Mouse (Mus musculus) heart, postnatal 25 days (tissue): Measurements from ENCODE around the gene Paqr7. TPM values are rescaled to one million over a fixed set of nuclear protein-coding genes. Genes with fewer than 3 reads are reported as not detected.
"Not testable (repeated sequence)": the region's sequence is repeated elsewhere in the genome, so short reads cannot be mapped to it uniquely, and the experiment has no call there.

ENCODE experiments used
- DNase-seq: peaks from one replicate; pipeline ENCODE4 v3.0.0; 2022; ENCODE audit warnings: low spot score
- intact Hi-C: fragments of 180-260 bp; cut with DNase I; formaldehyde crosslinking; loops from one replicate; pipeline ENCODE4 v1.15.1; 2025
- total RNA-seq, 2 experiments: library from RNA; stranded (reverse); gene quantifications; 2 replicates each; pipeline ENCODE4 v1.2.3; 2021

Paqr7 gene
- total RNA-seq, 2 experiments from 2014 or later, result 16.9 to 17.4 TPM

DNA sequence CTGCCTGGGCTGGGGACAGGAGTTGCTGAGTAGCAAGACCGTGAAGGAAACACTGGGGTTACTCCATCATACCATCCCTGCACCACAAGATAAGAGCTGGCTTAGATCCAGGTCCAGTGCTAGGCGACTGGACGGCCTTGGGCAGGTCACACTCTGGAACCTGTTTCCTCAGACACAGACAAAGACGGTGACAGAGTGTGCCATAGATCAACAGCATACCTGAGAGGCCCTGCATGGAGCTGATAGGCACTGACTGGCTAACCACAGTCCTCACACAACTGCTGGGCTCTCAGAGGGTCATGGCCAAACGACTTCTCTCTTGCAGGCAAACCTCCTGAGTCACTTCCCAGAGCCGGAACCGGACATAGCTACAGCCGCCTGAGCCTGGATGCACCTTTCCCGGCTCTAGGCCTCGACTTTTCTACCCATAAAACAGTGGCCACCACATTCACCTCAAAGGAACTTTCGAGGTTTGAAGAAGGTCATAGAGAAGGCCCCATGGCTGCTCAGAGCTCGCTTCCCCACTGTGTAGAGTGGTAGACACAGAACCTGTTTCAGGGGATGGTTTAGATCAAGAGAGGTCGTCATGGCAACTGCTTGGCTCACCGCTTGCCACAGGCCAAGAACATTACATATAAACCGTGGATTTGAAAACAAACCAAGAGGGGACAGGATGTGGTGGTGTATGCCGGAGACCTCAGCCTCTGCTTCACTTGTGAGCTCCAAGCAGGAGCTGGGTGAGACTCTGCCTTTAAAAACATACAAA is 1.5 kb upstream of the Paqr7 start:
- DNase-seq, result no peak
- intact Hi-C loops, result no loop called here

DNA sequence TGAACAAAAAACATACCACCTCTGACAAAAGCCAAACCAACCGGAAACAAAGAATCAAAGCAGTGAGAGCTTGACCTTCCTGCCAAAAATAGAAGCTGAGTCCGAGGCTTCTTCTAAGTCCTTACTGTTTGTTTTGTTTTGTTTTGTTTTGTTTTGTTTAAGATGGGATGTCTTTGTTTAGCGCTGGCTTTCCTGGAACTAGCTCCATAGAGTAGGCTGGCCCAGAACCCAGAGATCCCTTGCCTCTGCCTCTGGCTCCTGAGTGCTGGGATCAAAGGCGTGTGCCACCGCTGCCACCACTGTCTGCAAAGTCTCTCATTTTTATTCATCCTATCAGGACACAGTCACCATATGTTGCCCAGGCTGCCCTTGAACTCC is 962 bp upstream of the Paqr7 start:
- no peak for DNase-seq
- intact Hi-C loops, result no loop called here

DNA sequence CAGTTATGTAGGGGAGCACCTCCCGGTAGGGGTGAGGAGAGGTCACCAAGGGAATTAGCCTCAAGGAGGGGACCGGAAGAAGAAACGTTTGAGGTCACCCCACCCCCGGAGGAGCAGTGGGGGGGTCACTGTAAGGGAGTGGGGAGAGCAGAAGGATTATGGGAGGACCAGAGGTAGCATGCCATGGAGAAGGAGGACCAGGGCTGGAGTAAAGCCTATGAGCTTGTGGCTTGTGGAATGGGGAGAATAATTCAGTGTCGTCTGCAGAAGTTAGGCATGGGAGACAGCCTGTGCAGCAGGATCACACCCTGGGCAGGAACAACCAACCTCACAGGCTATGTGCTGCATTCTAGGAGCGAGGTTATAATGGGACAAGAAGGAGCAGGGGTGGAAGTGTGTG is 726 bp downstream of the Paqr7 start:
- intact Hi-C loops, result no loop called here
- DNase-seq, result no peak

DNA sequence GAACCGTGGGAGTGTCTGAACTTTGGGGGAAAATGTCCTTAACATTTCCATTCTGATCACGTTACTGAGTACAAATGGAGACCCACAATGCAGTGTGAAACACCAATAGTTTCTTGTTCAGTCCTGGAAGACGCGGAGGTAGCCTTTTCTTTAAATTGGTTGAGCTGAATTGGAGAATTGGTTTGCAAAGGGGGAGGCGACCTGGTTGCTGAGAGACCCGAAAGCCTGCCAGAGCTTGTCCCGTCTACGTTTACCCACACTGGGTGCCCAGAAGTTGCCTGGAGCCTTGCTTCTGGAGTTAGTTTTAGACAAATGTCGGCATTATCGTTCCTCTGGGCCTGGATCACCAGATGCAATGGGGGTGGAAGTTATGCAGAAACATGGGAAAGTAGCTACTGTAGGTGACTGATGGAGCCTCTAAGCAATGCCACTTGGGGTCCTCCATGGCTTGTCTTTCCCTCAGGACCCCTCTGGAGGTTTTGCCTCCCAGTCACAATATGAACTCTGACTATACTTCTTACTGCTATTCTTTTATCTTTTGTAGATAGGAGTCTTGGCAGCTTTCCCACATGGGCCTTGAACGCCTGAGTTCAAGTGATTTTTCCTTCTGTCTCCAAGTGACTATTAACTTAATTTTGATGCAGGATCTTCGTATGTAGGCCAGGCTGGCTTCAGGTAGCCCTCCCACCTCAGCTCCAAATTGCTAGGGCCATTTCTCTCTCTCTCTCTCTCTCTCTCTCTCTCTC is 1.7 kb downstream of the Paqr7 start:
- intact Hi-C loops, result no loop called here
- no peak for DNase-seq

DNA sequence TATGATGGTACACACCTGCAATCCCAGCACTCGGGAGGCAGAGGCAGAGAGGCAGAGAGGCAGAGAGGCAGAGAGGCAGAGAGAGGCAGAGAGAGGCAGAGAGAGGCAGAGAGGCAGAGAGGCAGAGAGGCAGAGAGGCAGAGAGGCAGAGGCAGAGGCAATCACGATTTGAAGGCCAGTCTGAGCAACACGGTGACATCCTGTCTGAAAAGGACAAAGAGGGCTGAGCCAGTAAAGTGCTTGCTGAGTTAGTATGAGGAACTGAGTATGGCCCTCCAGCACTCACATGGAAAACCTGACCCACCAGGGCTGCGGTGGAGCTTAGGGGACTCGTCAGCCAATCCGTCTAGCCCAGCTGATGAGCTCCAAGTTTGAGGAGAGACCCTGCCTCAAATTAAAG is 2.5 kb downstream of the Paqr7 start:
- intact Hi-C loops, DNase-seq: not testable (repeated sequence)

DNA sequence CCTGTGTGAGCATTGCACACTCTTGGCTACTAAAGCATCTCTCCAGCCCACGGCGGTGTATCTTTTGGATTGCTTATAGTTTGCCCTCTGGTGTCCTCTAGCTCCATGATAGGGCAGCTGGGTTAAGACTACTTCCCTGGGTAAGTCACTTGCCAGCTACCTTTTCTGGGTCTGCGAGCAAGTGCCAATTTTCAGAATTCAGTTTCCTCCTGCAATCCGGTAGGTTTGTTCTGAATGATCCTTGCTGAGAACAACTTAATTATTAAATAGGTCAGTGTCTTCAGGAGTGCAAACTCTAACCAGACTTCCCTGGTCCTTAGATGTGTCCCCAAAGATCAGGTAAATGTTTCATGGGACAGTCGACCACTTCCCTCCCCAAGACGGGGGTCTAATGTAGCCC is 4.6 kb downstream of the Paqr7 start:
- intact Hi-C loops, result no loop called here
- no peak for DNase-seq

DNA sequence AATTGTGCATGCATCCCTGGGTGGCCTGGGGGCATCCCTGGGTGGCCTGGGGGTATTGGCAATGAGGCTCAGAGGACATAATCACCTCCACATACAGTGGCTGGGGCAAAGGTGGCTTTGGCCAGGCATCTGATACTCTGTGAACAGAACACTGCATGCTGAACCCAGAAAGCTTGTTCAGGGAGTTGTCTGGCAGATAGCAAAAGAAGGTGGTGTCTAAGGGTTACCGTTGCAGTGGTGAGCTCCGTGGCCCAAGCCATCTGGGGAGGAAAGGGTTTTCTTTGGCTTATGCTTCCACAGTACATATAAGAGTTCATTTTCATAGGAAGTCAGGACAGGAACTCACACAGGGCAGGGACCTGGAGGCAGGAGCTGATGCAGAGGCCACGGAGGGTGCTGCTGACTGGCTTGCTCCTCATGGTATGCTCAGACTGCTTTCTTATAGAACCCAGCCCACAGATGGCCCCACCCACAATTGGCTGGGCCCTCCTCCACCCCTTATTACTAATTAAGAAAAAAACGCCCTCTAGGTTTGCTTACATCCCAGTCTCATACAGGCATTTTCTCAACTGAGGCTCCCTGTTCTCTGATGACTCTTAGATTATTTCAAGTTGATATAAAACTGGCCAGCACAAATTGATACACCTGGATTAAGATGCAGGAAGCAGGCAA is 7.3 kb downstream of the Paqr7 start:
- intact Hi-C loops, result no loop called here
- no peak for DNase-seq

DNA sequence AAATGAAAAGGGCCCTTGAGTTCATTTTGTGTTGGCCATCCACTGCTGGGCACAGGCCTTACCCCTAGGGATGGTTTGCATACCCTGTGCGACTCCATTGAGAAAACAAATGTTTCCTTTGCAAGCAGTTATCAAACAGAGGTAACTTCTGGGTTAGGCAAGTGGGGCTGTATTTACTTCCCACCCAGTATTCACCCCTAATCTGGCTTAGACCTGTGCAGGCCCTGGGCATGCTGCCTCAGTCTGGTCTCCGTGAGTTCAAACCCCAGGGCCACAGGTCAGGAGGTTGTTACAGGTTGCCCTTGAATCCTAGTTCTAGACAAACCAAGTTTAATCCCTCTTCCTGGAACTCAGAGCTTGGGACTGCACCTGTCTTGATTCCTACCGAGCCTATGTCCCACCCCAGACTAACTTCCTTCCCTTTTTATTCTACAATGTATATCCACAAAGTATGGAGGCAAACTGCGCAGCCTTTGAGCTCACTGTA is 8.8 kb downstream of the Paqr7 start:
- DNase-seq, result no peak
- intact Hi-C loops, result no loop called here

DNA sequence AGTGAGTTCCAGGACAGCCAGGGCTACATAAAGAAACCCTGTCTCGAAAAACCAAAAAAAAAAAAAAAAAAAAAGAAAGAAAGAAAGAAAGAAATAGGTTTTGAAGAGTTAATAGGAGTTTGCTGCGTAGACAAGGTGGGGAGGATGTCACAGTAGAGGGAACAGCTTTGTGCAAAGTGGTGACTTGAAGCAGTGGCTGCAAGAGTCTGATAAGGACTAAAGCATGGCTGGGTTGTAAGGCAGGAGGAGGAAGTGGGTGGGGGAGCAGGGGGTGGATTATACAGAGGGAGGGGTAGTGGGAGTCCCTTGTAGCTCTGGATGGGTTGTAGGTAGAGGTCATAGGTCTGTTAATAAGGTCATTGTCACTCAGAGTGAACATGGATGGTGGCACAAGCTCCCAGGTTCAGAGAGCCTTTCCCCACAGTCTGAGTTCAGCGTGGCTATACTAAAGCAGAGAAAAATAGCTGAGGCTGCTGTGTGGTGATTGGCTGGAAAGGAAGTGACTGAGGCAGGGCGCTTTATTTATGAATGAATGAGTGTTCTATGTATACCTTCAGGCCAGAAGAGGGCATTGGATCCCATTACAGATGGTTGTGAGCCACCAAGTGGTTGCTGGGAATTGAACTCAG is 9.6 kb downstream of the Paqr7 start:
- no peak for DNase-seq
- intact Hi-C loops, result no loop called here

DNA sequence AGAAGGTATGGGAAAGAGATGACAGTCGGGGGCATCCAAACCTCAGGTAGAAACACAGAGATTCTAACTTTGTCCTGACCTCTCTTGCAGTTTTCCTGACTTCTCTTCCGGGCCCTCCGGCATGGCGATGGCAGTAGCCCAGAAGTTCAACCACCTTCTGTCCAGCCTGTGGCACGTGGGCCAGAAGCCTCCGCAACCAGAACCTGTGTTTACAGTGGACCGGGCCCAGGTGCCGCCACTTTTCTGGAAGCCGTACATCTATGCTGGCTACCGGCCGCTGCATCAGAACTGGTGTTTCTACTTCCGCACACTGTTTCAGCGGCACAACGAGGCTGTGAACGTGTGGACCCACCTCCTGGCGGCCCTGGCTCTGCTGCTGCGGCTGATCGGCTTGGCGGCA is 10.2 kb downstream of the Paqr7 start:
- no peak for DNase-seq
- intact Hi-C loops, result no loop called here

DNA sequence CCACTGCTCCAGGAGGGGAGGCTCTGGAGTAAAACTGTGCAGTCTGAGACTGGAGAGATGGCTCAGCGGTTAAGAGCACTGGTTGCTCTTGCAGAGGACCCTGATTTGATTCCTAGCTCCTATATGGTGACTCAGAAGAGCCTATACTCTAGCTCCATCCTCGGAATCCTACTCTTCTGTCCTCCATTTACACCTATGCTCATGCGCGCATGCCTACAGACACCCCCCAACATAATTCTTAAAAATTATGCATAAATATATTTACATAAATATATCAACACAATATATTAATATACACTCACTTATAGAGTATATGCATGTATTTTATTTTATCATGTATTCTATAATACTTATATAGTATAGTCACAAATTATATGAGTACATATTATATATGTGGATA is 13.9 kb downstream of the Paqr7 start:
- intact Hi-C loops, result no loop called here
- no peak for DNase-seq

DNA sequence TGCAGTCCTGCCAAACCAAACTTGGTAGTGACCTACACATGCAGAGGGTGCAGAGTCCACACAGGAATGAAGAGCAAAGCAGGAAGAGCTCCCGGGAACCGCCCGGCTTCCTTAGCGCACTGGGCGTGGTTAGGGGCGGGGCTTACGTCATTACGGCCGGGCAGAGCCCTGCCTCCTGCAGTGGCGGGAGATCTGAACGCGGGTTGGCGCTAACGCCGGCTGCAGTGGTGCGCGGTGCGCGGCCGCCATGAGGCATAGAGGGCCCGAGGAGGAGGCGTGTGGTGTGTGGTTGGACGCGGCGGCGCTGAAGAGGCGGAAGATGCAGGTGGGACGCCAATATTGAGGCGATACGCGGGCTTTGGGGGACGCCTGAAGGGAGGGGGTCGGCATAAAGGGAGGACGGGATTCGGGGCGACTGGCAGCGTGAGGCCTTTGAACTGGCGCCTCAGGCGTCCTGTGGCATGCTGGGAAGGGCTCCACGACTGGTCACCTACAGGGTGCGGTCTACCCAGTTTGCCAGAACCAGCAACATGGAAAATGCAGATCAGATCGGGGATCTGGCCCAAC is 14.4 kb downstream of the Paqr7 start, which contains the start of gene Aunip:
Gene Aunip (plus strand): TSS at position 155 of the 567 bp plus-strand sequence.
- DNase-seq, result peak; percentile 72

DNA sequence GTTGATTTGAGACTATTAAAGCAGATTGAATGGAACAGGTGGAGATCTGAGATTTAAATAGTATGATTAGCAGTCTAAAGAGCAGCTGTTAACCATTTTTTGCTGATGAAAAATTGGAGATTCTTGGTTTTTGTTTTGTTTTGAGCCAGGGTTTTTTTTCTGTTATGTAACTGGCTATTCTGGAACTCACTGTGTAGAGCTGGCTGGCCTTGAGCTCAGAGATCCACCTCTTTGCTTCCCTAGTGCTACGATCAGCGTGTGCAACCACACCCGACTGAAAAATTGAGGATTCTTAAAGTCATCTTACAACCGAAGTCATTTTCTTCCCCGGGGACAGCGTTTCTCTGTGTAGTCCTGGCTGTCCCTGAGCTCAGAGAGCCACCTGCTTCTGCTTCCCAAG is 15.2 kb downstream of the Paqr7 start:
- no peak for DNase-seq

More for the DNA sequence above, 14.4 kb downstream of the Paqr7 start, which contains the start of gene Aunip:
- intact Hi-C loops, result no loop called here

DNA sequence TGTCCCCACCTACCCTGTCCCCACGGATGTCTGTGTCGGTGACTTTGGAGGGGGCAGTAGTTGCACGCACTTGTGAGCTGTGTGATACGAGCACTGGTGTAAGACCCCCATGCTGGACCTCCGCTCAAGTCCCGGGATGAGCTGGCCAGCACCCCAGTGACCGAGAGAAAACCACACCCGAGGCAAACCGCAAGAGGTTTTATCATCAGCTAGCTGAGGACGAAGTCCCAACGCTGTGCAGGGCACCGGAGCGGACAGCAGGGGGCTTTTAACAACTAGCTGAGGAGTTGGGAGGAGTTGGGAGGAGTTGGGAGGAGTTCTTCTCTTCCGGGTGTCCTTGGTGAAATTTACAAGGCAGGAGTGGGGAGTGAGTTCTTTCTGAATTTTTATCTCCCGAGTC is 16.3 kb downstream of the Paqr7 start:
- no peak for DNase-seq
- intact Hi-C loops, result no loop called here

More for the DNA sequence above, 15.2 kb downstream of the Paqr7 start:
- intact Hi-C loops, result no loop called here

DNA sequence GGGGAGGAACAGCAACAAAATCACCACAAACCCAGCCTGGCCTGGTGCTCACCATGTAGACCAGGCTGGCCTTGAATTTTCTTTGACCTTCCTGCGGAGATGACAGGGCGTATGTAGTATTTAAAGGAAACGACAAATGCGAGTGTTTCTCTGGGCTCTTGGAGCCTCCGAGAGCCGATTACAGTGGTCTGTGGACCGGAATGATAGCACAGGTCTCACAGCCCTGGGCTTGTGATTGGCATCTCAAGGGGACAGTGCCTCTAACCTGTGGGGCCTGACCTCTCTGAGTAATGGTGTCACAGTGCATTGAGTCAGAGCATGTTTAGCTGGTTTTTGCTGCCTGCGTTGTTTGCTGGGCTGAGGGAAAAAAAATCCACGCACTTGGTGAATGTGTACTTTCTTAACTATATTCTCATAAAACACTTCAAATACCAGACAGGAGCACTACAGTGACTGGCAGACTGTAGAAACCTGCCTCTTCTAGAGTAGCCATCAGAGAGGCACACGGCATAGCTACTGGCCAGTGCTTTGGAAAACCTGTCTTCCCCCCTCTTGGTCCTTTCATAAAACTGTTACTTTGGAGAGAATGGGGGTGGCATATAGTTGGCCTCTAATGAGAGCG is 17.9 kb downstream of the Paqr7 start:
- DNase-seq, result no peak
- intact Hi-C loops, result no loop called here

DNA sequence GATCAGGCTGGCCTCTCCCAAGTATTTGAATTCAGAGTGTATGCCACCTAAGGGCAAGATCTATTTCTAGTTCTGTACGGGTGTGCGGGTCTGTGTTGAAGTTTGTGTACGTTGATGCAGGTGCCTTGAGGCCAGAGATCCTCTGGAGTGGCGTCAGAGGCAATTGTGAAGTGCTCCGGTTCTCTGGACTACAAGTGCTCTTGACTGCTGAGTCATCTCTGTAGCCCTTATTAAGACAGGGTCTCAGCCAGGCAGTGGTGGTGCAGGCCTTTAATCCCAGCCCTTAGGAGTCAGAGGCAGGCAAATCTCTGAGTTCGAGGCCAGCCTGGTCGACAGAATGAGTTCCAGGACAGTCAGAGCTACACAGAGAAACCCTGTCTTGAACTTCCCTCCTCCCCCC is 19.1 kb downstream of the Paqr7 start:
- intact Hi-C loops, result no loop called here

DNA sequence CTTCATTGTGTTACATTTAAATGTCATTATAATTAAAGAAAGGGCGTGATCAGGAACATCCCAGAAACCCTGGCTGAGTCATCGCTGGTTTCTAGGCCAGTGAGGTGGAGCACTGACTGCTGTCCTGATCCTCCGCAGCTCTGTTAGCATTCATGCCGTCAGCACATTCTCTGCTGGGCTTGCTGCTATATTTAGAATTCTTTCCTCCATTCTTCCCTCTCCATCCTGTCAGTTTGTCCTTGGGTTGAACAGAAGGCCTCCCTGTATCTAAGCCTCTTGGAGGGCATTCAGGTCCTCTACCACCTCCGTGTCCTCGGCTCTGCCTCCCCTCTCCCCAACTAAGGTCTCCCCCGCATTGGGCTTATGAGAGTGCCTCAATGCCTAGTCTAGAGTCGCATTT is 20.5 kb downstream of the Paqr7 start:
- no peak for DNase-seq
- intact Hi-C loops, result no loop called here

More for the DNA sequence above, 19.1 kb downstream of the Paqr7 start:
- no peak for DNase-seq

DNA sequence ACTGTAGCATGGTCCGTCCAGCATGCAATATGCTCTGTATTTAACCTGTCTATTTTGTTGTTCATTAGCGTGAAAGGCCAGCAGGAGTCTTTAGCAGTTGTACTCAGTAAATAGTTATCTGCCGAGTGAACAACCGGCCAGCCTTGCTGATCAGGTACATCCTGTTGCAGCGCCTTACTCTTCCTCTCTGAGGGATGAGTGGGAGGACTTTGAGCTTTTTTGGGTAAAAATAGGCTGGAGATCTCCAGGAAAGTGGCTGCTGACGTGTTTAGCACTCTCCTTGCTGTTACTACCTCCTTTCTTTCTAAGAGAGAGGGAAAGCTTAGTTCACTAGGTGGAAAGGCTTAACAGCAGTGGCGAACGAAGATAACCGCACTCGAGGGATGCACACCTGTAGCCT is 21.2 kb downstream of the Paqr7 start:
- DNase-seq, result no peak
- intact Hi-C loops, result no loop called here

DNA sequence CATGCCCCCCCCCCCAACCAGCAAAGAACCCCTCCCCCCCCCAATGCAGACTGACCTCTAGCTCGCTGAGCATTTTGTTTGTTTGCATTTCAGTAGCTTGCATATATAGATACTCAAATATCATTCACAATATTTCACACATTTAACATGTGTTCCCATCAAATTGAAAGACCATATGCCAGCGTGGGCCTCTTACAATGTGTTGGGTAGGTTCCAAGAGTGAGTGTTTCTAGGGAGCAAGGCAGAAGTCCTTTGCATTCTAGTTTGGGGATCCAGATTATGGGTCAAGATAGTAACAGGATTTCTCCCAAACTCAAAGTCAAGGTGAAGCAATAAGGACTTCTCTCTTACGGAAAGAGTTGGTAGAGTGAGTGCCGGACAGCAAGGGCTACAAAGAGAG is 22.0 kb downstream of the Paqr7 start:
- intact Hi-C loops, result no loop called here
- DNase-seq, result no peak

DNA sequence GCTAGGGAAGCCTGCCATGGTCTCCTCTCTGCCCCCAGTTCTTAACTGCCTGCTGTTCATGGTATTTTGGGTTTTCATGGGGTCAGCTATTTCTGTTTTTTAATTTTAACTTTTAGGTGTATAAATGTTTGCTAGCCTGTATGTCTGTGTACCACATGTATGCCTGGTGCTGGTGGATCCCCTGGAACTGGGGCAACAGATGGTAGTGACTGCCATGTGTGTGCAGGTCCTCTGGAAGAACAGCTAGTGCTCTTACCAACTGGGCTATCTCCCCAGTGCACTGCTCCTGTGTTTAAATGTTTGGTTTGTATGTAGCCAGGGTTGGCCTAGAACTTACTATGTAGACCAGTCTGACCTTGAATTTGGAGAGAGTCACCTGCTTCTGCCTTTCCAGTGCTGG is 22.8 kb downstream of the Paqr7 start:
- DNase-seq, result no peak
- intact Hi-C loops, result no loop called here
